Mouse (Mus musculus) embryonic facial prominence, embryonic 14.5 days (tissue): ENCODE data around the gene E130311K13Rik. TPM values are rescaled to one million over a fixed set of nuclear protein-coding genes. Genes with fewer than 3 reads are reported as not detected.

Source experiments
- ATAC-seq: fragments of 200-750 bp; cut with Nextera tagmentation; 2 replicates; pipeline ENCODE4 v1.8.0; 2017; ENCODE audit warnings: low read depth, moderate number of reproducible peaks, moderate TSS enrichment
- DNase-seq: peaks from one replicate; pipeline ENCODE4 v3.0.0-alpha.2; 2015; ENCODE audit warnings: low spot score
- H3K27ac ChIP-seq: fragments of 300-500 bp; sonication (generic); replicated peaks from 2 replicates; pipeline ENCODE4 v1.5.1; 2014; ENCODE audit warnings: low read depth, mild to moderate bottlenecking, low read length, moderate library complexity
- H3K27me3 ChIP-seq: fragments of 300-500 bp; sonication (generic); replicated peaks from 2 replicates; pipeline ENCODE4 v1.6.1; 2014; ENCODE audit warnings: low read length; ENCODE audit not compliant: control insufficient read depth, insufficient read depth
- H3K36me3 ChIP-seq: fragments of 300-500 bp; sonication (generic); 2 replicates; pipeline ENCODE4 v1.6.1; 2014; ENCODE audit warnings: low read length, mixed read lengths; ENCODE audit not compliant: control insufficient read depth, insufficient read depth
- H3K4me1 ChIP-seq: fragments of 300-500 bp; sonication (generic); 2 replicates; pipeline ENCODE4 v1.6.1; 2014; ENCODE audit warnings: antibody characterized with exemption, low read length; ENCODE audit not compliant: control insufficient read depth, insufficient read depth
- H3K4me2 ChIP-seq: fragments of 300-500 bp; sonication (generic); 2 replicates; pipeline ENCODE4 v1.6.1; 2014; ENCODE audit warnings: low read depth, mild to moderate bottlenecking, low read length, moderate library complexity, mixed read lengths
- H3K4me3 ChIP-seq: fragments of 300-500 bp; sonication (generic); 2 replicates; pipeline ENCODE4 v1.5.1; 2014; ENCODE audit warnings: low read depth, mild to moderate bottlenecking, low read length
- H3K9ac ChIP-seq: fragments of 300-500 bp; sonication (generic); 2 replicates; pipeline ENCODE4 v1.6.1; 2014; ENCODE audit warnings: low read depth, mild to moderate bottlenecking, low read length, moderate library complexity, mixed read lengths
- H3K9me3 ChIP-seq: fragments of 300-500 bp; sonication (generic); 2 replicates; pipeline ENCODE4 v1.6.1; 2016; ENCODE audit warnings: low read length; ENCODE audit not compliant: control insufficient read depth
- WGBS: fragments of 180-500 bp; shearing (Covaris S2); extraction: QIAGEN DNeasy Blood & Tissue Kit; methylation state at CpG from one replicate; pipeline ENCODE4 v1.1.7; 2014; 5-methylcytosine and 5-hydroxymethylcytosine counted together
- polyA plus RNA-seq: library from polyadenylated mRNA; unstranded; fragments of >200 nt; fragmentation: Nextera tagmentation; extraction: Ambion mirVana; gene quantifications from 2 replicates; pipeline ENCODE4 v1.2.1, GENCODE M21; 2014

Gene E130311K13Rik
- polyA plus RNA-seq, result 7.0 and 8.5 TPM in 2 replicates

DNA sequence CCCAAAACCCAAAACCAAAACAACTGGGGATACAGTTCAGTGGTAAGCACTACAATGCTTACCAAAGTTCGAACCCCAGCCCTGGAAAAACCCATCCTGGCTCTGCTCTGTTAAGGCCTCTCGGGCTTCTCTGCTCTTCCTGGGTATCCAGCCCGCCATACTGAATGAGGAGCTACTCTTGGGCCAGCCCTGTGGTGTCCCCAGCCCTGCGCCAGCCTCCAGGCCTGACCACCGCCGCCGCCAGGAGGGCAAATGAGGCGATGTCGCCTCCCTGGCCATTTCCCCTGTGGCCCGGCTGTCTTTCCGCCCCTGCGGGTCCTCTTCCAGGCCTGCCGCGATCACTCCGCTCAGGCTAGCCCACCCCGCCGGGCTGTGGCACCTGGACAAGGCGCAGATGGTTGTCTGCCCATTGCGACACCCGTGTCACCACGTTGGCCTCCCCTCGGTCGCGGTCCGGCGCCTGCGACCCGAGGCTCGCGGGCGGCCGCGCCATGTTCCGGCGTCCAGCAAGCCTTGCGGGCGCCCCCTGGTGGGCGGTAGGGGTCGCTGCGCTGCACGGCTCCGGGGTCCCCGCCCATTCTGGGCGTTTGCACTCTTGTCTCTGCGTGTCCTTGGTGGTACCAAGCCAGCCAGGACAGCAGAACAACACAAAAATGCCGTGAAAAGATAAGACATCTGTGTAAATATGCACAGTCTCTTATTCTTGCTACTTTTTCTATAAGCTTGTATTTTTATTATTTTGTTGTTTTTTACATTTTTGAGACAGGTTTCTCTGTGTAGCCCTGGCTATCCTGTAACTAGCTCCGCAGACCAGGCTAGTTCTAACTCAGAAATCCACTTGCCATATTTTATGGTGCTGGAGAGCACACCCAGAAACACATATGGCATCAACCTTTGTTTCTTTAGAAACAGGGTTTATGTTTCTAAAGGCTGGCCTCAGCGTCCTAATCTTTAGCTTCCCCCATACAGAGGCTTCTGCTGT, at the start of gene E130311K13Rik:
Gene E130311K13Rik (minus strand): TSS at position 595 of the 982 bp plus-strand sequence.
- no peaks in the 10 kb centered on the region; the same call in 1 of the 2 replicates for H3K4me1 ChIP-seq
- H3K4me2 ChIP-seq, result peak within 1 kb of the TSS; percentile 74
- peak; percentile 98 for ATAC-seq
- 5% methylated on average over 36 of the region's 48 CpGs for WGBS
- no peaks in the 10 kb centered on the region for H3K9me3 ChIP-seq
- H3K36me3 ChIP-seq, result peaks cover 8% of the 10 kb centered on the region; the same call in 1 of the 2 replicates
- peak within 1 kb of the TSS; percentile 82 for H3K4me3 ChIP-seq
- DNase-seq, result peak; percentile 89
- H3K27me3 ChIP-seq, result no peaks in the 10 kb centered on the region
- H3K27ac ChIP-seq, result peak within 1 kb of the TSS; percentile 68
- H3K9ac ChIP-seq, result peak within 1 kb of the TSS; percentile 97

DNA sequence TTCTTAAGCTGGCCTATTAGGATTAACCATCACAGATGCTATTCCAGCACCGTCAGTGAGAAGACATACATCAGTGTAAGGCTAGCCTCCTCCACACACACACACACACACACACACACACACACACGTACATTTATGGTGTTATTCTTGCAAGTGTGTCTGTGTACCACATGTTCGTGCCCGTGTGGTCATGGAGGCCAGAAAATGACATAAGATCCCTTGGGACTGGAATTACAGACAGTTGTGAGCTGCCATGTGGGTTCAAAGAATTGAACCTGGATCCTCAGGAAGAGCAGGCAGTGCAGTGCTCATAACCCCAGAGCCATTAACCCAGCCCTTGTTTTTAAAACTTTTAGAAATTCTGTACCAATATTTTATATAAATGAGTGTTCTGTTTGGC, 48.6 kb upstream of the E130311K13Rik start:
- no peak overlapping the region for H3K4me3 ChIP-seq
- ATAC-seq, result no peak
- WGBS, result 51% methylated on average over 4 of the region's 4 CpGs
- no peaks in the 10 kb centered on the region for H3K9me3 ChIP-seq
- peaks cover 20% of the 10 kb centered on the region for H3K36me3 ChIP-seq
- H3K27ac ChIP-seq, result no peak overlapping the region
- H3K27me3 ChIP-seq, result no peaks in the 10 kb centered on the region
- H3K4me2 ChIP-seq, result 0 out of 2 replicates have a peak overlapping the region, but pooled peaks have one; percentile 62
- peaks cover 8% of the 10 kb centered on the region for H3K4me1 ChIP-seq
- no peak overlapping the region for H3K9ac ChIP-seq
- no peak for DNase-seq

GRCm38 (mm10) chr3:63975955-63976908, 47.0 kb upstream of the E130311K13Rik start, which contains the start of gene Gmps:
Gmps (plus strand) TSS chr3:63976106.
- ATAC-seq, result peak; percentile 98
- Histone ChIP-seq H3K4me3 (peak within 1 kb of the TSS; percentile 97), H3K9ac (peak within 1 kb of the TSS; percentile 96), H3K9me3 (no peaks in the 10 kb centered on the region), H3K36me3 (peaks cover 9% of the 10 kb centered on the region), H3K27me3 (no peaks in the 10 kb centered on the region), H3K4me1 (peaks cover 8% of the 10 kb centered on the region), H3K4me2 (peak within 1 kb of the TSS; percentile 62), H3K27ac (peak within 1 kb of the TSS; percentile 91)
- under 1% methylated on average over 62 of the region's 67 CpGs for WGBS
- peak; percentile 96 for DNase-seq

- H3K9me3 ChIP-seq, result no peaks in the 10 kb centered on the region
- no peak overlapping the region for H3K4me3 ChIP-seq
- H3K9ac ChIP-seq, result no peak overlapping the region
- 0 out of 2 replicates have a peak, but pooled peaks cover 3% of the 10 kb centered on the region for H3K36me3 ChIP-seq
- no peak overlapping the region for H3K27ac ChIP-seq
- ATAC-seq (no peak), DNase-seq (no peak)
- H3K4me2 ChIP-seq, result no peak overlapping the region
- H3K27me3 ChIP-seq, result peaks cover 10% of the 10 kb centered on the region; the same call in 1 of the 2 replicates
- H3K4me1 ChIP-seq, result peaks cover 22% of the 10 kb centered on the region
- 70% methylated on average over 2 of the region's 2 CpGs for WGBS
These were observed 36.7 kb upstream of the E130311K13Rik start for GRCm38 (mm10) chr3:63965929-63966328.

- H3K9me3 ChIP-seq, result no peaks in the 10 kb centered on the region
- H3K4me3 ChIP-seq, result peak overlapping the region; percentile 96
- DNase-seq (no peak), ATAC-seq (no peak)
- H3K4me2 ChIP-seq, result peak overlapping the region; percentile 74
- WGBS, result 78% methylated on average over 6 of the region's 6 CpGs
- H3K27ac ChIP-seq, result peak overlapping the region; percentile 10; the same call in 1 of the 2 replicates
- H3K36me3 ChIP-seq, result 0 out of 2 replicates have a peak, but pooled peaks cover 3% of the 10 kb centered on the region
- peak overlapping the region; percentile 85; the same call in 1 of the 2 replicates for H3K9ac ChIP-seq
- H3K27me3 ChIP-seq, result peaks cover 10% of the 10 kb centered on the region; the same call in 1 of the 2 replicates
- H3K4me1 ChIP-seq, result peaks cover 23% of the 10 kb centered on the region
These were observed 35.6 kb upstream of the E130311K13Rik start for GRCm38 (mm10) chr3:63964922-63965249.

- H3K4me1 ChIP-seq, result peaks cover 23% of the 10 kb centered on the region
- no peaks in the 10 kb centered on the region for H3K9me3 ChIP-seq
- H3K4me3 ChIP-seq, result peak within 1 kb of the TSS; percentile 96
- DNase-seq (peak; percentile 100), ATAC-seq (peak; percentile 96)
- H3K4me2 ChIP-seq, result peak within 1 kb of the TSS; percentile 74
- H3K36me3 ChIP-seq, result 0 out of 2 replicates have a peak, but pooled peaks cover 3% of the 10 kb centered on the region
- H3K9ac ChIP-seq, result peak within 1 kb of the TSS; percentile 85
- 1% methylated on average over 52 of the region's 69 CpGs for WGBS
- H3K27ac ChIP-seq, result peak within 1 kb of the TSS; percentile 87
- peaks cover 10% of the 10 kb centered on the region; the same call in 1 of the 2 replicates for H3K27me3 ChIP-seq
These were observed 35.0 kb upstream of the E130311K13Rik start, which contains the start of gene Slc33a1 for GRCm38 (mm10) chr3:63964100-63964921. Slc33a1 (minus strand) TSS chr3:63964768.

- 0 out of 2 replicates have a peak, but pooled peaks cover 3% of the 10 kb centered on the region for H3K36me3 ChIP-seq
- H3K9me3 ChIP-seq, result no peaks in the 10 kb centered on the region
- 6% methylated on average over 24 of the region's 25 CpGs for WGBS
- peak overlapping the region; percentile 85 for H3K9ac ChIP-seq
- peak overlapping the region; percentile 87 for H3K27ac ChIP-seq
- peak; percentile 21 for DNase-seq
- peaks cover 10% of the 10 kb centered on the region; the same call in 1 of the 2 replicates for H3K27me3 ChIP-seq
- H3K4me2 ChIP-seq, result peak overlapping the region; percentile 74
- peak; percentile 6 for ATAC-seq
- H3K4me3 ChIP-seq, result peak overlapping the region; percentile 96
- H3K4me1 ChIP-seq, result peaks cover 23% of the 10 kb centered on the region
These were observed 34.3 kb upstream of the E130311K13Rik start for GRCm38 (mm10) chr3:63963421-63964099.
